Comparison of ENCODE assay signal across 14 mouse cellular contexts in genomic region chr5:72838976-72839375, GRCm38 (mm10).
"Had no signal": no experiment of that assay in that cellular context is flagged by ENCODE, and none has a peak within 500 bp of the region (broad histone marks: within the 10 kb centered on the region; RNA-seq: fewer than 3 reads in every experiment).

No protein-coding gene starts in this region.

- DNase-seq: kidney, adult 11 months; kidney, postnatal 10 days; kidney, postnatal 4 days; lung, embryonic 14.5 days; lung, postnatal 10 days; lung, postnatal 4 days; retina, postnatal 1 day; right cerebral cortex, postnatal 4 days; spleen, adult 18-20 months; thymus, adult 18-20 months; thymus, postnatal 14 days had no signal

- H3K4me1 ChIP-seq: liver, embryonic 12.5 days; midbrain, embryonic 12.5 days had no signal

- H3K27ac ChIP-seq: layer of hippocampus, adult 2 months; liver, embryonic 12.5 days; midbrain, embryonic 12.5 days had no signal

- H3K4me3 ChIP-seq: layer of hippocampus, adult 2 months; liver, embryonic 12.5 days; midbrain, embryonic 12.5 days had no signal

- ATAC-seq: liver, embryonic 12.5 days had no signal

- H3K9ac ChIP-seq: liver, embryonic 12.5 days; lung, embryonic 14.5 days; midbrain, embryonic 12.5 days had no signal

- H3K9me3 ChIP-seq: liver, embryonic 12.5 days had no signal

- H3K36me3 ChIP-seq: liver, embryonic 12.5 days; midbrain, embryonic 12.5 days had no signal

- H3K27me3 ChIP-seq: liver, embryonic 12.5 days; midbrain, embryonic 12.5 days had no signal

- H3K4me2 ChIP-seq: liver, embryonic 12.5 days; lung, embryonic 14.5 days; midbrain, embryonic 12.5 days had no signal
